Mouse (Mus musculus) splenic B cell, adult 2 months (primary cell): ENCODE measurements around the gene Pnkd.
"Not testable (repeated sequence)": the region's sequence is repeated elsewhere in the genome, so short reads cannot be mapped to it uniquely, and the experiment has no call there.

Experiments used
- DNase-seq: peaks from one replicate; pipeline ENCODE4 v3.0.0-alpha.2; 2011; ENCODE audit warnings: low read depth, low spot score
- H3K27me3 ChIP-seq: 2 replicates; pipeline ENCODE4 v1.6.1; 2012; ENCODE audit warnings: mild to moderate bottlenecking, low read length, moderate library complexity, mixed read lengths; ENCODE audit not compliant: control insufficient read depth, poor library complexity, insufficient read depth, severe bottlenecking
- H3K36me3 ChIP-seq: 2 replicates; pipeline ENCODE4 v1.6.1; 2012; ENCODE audit warnings: mild to moderate bottlenecking, low read length, moderate library complexity, mixed read lengths; ENCODE audit not compliant: control insufficient read depth, poor library complexity, insufficient read depth, severe bottlenecking

Gene Pnkd

DNA sequence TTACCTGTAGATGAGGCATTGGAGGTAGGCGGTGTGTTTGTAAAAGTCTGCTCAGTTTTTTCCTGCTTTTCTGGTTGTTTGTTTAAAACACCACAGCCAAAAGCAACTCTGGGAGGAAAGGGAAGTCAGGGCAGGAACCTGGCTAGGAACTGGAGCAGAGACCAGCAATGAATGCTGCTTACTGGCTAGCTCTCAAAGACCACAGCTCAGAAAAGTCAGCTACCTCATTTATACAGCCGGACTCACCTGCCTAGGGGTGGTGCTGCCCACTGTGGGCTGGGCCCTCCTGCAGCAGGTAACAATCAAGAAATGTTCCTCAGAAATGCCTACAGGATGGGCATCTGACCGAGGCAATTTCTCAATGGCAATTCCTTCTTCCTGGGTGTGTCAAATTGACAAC is 30.1 kb downstream of the Pnkd start:
- no peak for DNase-seq
- Histone ChIP-seq H3K36me3 (no peaks in the 10 kb centered on the region), H3K27me3 (no peaks in the 10 kb centered on the region)

- H3K36me3 ChIP-seq = no peaks in the 10 kb centered on the region
- no peaks in the 10 kb centered on the region for H3K27me3 ChIP-seq
- DNase-seq = no peak
Measured at GRCm38 (mm10) chr1:74316114-74316827, 31.5 kb downstream of the Pnkd start.

DNA sequence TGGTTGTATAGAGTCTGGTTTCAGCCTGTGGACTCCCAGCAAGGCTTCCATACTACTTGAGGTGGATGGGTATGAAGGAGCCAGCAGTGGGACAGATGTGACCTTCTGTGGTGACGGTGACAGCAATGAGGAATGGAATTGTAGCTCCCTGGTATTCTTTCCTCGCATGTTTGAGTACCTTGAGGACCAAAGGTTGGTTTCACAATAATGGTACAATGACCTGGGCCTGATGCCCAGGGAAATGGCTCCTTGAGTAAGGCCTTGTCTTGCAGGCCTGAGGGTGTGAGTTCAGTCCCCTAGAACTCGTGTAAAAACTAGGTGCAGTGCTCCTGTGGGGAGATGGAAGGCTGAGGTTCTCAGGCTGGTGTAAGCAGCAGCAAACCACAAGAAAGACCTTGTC is 34.0 kb downstream of the Pnkd start:
- no peak for DNase-seq
- Histone ChIP-seq H3K36me3 (no peaks in the 10 kb centered on the region), H3K27me3 (no peaks in the 10 kb centered on the region)

GRCm38 (mm10) chr1:74321396-74321795 is 36.7 kb downstream of the Pnkd start:
- Histone ChIP-seq H3K27me3 (no peaks in the 10 kb centered on the region), H3K36me3 (no peaks in the 10 kb centered on the region)
- DNase-seq = no peak

DNA sequence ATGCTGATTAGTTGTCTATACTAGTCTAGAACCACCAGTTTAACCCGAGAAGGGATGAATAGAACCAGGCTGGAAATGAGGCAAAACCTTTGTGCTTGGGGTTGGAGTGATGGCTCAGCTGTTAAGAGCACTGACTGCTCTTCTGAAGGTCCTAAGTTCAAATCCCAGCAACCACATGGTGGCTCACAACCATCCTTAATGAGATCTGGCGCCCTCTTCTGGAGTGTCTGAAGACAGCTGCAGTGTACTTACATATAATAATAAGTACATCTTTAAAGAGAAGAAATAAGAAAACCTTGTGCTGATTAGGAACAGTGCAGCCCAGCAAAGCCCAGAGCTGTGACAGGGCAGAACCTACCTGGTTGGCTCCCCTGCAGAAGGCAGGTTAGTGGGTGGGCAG is 42.2 kb downstream of the Pnkd start:
- H3K36me3 ChIP-seq, DNase-seq, H3K27me3 ChIP-seq: not testable (repeated sequence)

DNA sequence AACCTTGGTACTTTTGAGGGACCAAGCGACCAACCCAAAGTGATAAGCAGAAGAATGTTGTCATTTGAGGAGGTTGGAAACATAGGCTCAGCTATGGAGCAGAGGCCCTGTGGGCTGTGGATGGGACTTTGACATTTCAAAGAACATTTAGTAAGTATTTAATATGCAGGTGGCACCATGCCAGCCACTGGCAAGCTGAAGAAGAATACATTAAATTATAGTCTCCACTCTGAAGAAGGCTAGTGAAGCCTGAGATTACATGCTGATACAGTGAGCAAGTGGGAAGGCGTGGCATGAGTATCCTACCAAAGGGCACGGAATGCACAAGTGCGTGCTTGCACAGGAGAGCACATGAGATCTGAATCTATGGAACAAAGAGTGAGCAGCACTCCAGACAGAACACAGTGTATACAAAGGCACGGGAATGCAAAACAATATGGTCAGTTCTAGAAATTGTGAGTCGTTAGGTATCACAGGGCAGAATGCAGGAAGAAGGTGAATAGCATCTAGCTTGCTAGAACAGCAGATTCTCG is 45.2 kb downstream of the Pnkd start:
- Histone ChIP-seq H3K36me3 (no peaks in the 10 kb centered on the region), H3K27me3 (no peaks in the 10 kb centered on the region)
- no peak for DNase-seq

- H3K36me3 ChIP-seq = no peaks in the 10 kb centered on the region
- H3K27me3 ChIP-seq = no peaks in the 10 kb centered on the region
- no peak for DNase-seq
Measured at GRCm38 (mm10) chr1:74331046-74331681, 46.4 kb downstream of the Pnkd start.

DNA sequence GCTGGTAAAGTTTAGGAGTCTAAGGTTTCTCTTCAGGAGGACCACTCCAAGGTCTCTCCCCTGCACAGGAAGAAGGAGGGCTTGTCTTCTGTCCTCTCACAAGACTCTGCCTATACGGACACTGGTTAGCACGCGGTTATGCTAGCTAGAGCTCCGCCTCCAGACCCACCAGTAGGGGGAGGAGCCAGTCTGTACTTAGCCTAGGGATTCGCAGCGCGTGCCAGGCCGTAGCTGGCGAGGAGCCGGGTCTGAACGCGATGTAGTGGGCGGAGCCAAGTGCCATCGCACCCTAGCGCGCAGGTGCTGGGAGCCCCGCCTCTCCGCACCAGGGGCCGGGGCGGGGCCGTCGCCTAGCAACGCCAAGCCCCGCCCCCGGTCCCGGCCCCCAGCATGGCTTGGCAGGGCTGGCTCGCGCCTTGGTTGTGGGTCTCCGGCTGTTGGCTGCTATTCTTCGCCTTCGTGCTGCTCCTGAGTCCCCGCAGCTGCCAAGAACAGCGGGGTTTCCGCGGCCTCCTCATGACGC is 47.6 kb downstream of the Pnkd start:
- peak; percentile 97 for DNase-seq

DNA sequence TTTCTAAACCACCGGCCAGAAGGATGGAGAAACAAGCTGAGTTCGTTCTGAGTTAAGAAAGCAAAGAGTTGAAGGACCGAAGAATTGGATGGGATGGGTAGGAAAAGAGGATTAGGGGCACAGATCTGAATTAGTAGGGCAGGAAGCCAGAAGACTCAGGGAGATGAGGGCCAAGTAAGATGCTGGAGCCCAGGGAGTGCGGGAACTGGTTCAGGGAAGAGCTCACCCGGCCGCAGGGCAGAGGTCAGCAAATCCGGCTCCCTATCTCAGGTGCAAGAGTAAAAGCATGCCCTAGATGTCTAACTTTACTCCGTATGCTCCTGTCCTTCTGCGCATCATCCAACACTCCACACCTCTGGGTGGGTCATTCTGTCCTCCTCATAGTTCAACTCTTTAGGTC is 48.2 kb downstream of the Pnkd start:
- Histone ChIP-seq H3K27me3 (no peaks in the 10 kb centered on the region), H3K36me3 (no peaks in the 10 kb centered on the region)
- no peak for DNase-seq

More for the DNA sequence above, 47.6 kb downstream of the Pnkd start:
- no peaks in the 10 kb centered on the region for H3K27me3 ChIP-seq
- H3K36me3 ChIP-seq = no peaks in the 10 kb centered on the region

GRCm38 (mm10) chr1:74334607-74335006 is 49.9 kb downstream of the Pnkd start:
- Histone ChIP-seq H3K36me3 (no peaks in the 10 kb centered on the region), H3K27me3 (no peaks in the 10 kb centered on the region)
- DNase-seq = no peak

GRCm38 (mm10) chr1:74335033-74335432 is 50.3 kb downstream of the Pnkd start:
- H3K27me3 ChIP-seq = no peaks in the 10 kb centered on the region
- no peak for DNase-seq

DNA sequence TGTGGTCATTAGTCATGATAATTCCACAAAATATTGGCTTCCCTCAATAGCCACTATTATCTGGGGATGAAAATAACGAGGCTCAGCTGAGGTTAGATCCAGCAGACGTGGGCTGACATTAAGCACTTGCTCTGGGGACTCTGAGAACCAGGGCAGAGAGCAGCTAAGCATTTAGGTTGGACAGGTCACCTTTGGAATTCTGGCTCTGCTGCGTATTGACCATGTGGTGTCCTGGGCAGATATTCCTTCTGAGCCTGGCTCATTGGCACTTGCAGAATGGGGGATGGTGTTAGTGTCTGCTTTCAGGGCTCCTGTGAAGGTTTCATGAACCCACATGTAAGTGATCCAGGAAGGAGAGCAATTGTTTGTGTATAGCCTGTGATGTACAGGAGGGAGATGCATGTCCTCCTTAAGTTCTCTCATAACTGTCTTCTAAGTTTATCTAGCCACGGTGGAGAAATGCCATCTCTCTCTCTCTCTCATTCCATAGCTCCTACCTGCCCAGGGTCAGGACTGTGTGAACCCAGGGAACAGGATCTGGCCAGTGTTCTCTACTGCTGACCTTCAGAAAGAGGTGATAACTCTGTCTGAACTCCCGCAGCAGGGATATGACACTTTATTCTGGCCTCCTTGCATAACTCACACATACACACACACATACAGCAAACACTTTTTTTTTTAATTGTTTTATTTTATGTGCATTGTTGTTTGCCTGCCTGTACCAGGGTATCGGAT is 50.9 kb downstream of the Pnkd start:
- H3K36me3 ChIP-seq = no peaks in the 10 kb centered on the region
- no peak for DNase-seq
- no peaks in the 10 kb centered on the region for H3K27me3 ChIP-seq

More at GRCm38 (mm10) chr1:74335033-74335432, 50.3 kb downstream of the Pnkd start:
- no peaks in the 10 kb centered on the region for H3K36me3 ChIP-seq

GRCm38 (mm10) chr1:74337241-74337771 is 52.6 kb downstream of the Pnkd start:
- no peaks in the 10 kb centered on the region for H3K36me3 ChIP-seq
- no peaks in the 10 kb centered on the region for H3K27me3 ChIP-seq
- DNase-seq = no peak

DNA sequence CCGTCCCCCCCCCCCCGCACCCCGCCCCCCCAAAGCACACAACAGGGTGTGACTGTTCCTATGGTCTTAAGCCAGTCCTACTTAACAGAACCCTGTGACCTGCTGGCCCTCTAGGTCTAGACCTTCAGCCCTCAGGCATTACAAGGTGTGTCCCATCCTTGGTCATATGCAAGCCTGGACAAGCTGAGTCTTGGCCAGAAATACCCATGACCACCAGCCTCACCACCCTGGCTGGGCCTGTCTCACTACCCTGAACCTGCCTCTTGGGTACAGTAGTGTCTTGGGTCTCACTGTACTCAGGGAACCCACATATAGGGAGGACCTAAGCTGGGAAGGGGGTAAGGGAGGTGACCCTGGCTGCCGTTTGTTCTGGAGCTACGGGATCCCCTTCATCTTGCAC is 53.3 kb downstream of the Pnkd start:
- DNase-seq = no peak
- no peaks in the 10 kb centered on the region for H3K36me3 ChIP-seq
- no peaks in the 10 kb centered on the region for H3K27me3 ChIP-seq

DNA sequence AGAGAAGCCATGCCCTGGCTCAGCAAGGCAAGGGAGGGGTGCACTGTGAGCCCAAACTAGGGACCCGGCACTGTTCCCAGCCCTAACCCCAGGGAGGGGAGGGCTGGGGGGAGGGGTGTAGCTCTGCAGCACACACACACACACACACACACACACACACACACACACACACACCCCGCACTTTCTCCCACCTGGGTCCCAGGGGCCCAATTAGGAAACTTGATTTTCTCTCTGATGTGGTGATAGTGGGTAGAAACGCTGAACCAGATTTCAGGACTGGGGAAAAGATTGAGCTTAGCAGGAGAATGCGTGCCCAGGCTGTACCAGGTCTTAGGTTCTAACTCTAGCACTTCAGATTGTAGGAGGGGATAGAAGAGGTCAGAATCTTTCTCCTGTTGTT is 53.9 kb downstream of the Pnkd start:
- DNase-seq = no peak
- Histone ChIP-seq H3K36me3 (no peaks in the 10 kb centered on the region), H3K27me3 (no peaks in the 10 kb centered on the region)
